ENCODE assay signal across 1 mouse cellular context in the genomic region with DNA sequence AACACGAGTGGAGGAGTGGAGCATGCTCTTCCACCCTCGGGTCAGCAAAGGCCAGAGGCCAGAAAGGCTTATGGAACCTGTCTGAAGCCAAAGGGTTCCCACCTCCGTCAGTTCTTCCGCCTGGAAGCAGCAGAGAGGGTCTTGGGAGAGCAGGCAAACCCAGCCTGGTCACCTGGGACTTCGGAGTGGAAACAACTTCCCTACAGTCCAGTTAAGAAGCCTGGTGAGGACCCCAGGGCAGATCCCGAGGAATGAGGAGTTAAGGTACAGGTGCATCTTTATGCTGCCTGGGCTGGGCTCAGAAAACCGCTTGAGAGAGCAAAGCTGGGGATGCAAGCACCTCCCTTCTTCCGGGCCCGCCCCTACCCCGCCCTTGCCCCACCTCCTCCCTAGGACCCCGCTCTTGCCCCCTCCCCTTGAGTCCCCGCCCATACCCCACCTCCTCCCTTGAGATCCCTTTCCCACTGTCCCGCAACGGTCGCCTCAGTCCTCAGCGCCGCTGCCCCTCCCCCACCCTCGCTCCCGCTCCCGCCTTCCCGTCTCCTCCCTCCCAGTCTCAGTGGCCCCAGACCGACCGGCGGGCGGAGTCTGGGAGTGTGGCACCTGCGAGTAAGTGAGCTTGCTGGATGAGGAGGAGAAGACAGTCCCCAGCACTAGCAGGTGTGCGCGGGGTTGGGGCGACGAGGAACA.
TF ChIP-seq lines count a peak whose summit lies in the region.

Gene Mcf2l (plus strand): TSS at position 450 of the 690 bp plus-strand sequence.

TF ChIP-seq in MEL, 35 proteins besides CTCF, POLR2A, EP300 and RAD21 (continued from another document):
- TF ChIP-seq ZKSCAN1 (IDR thresholded peaks at IDR 0.05; ENCODE audit: low read depth, low read length) (no peak), NELFE (IDR thresholded peaks at IDR 0.05; ENCODE audit: low read depth, low read length) (peak; percentile 46), SMC3 (IDR thresholded peaks at IDR 0.05; ENCODE audit: low read depth, low read length) (no peak), E2F4 (IDR thresholded peaks at IDR 0.05; ENCODE audit: borderline replicate concordance, low read depth, low read length) (no peak), USF1 (IDR thresholded peaks at IDR 0.05; ENCODE audit: low read depth, low read length) (0 out of 2 replicates have a peak, but pooled peaks have one; percentile 8), SIN3A (IDR thresholded peaks at IDR 0.05; ENCODE audit: low read length) (peak; percentile 29; the same call in 1 of the 2 replicates), TBP (IDR thresholded peaks at IDR 0.05; ENCODE audit: low read depth, low read length) (no peak), HCFC1 (IDR thresholded peaks at IDR 0.05; ENCODE audit: low read depth, low read length) (no peak), POLR2AphosphoS5 (IDR thresholded peaks at IDR 0.05; ENCODE audit: borderline replicate concordance, low read depth, low read length) (no peak), TCF12 (IDR thresholded peaks at IDR 0.05; ENCODE audit: low read depth, low read length) (0 out of 2 replicates have a peak, but pooled peaks have one; percentile 29), USF2 (IDR thresholded peaks at IDR 0.05; ENCODE audit: borderline replicate concordance in 1 of 2, insufficient read depth in 1 of 2, low read depth in 1 of 2, low read length in 2 of 2) (no peak), RCOR1 (IDR thresholded peaks at IDR 0.05; ENCODE audit: low read depth, low read length) (no peak), MAX (IDR thresholded peaks at IDR 0.05; ENCODE audit: low read length) (no peak), ELF1 (IDR thresholded peaks at IDR 0.05; ENCODE audit: low read depth, low read length) (peak; percentile 15; the same call in 1 of the 2 replicates), POLR2AphosphoS2 (IDR thresholded peaks at IDR 0.05; ENCODE audit: low read length) (no peak)
